Mouse (Mus musculus) midbrain, embryonic 13.5 days (tissue): ENCODE measurements around the gene Tex52. TPM values are rescaled to one million over a fixed set of nuclear protein-coding genes. Genes with fewer than 3 reads are reported as not detected.

Experiments
- ATAC-seq: fragments of 200-750 bp; cut with Nextera tagmentation; 2 replicates; pipeline ENCODE4 v1.8.0; 2017; ENCODE audit warnings: mild to moderate bottlenecking, moderate TSS enrichment, moderate library complexity
- H3K27ac ChIP-seq: fragments of 300-500 bp; sonication (generic); 2 replicates; pipeline ENCODE4 v1.5.1; 2015; ENCODE audit warnings: inconsistent platforms, mild to moderate bottlenecking, moderate library complexity
- H3K27me3 ChIP-seq: fragments of 300-500 bp; sonication (generic); 2 replicates; pipeline ENCODE4 v1.6.1; 2015; ENCODE audit warnings: mild to moderate bottlenecking, inconsistent platforms
- H3K36me3 ChIP-seq: fragments of 300-500 bp; sonication (generic); 2 replicates; pipeline ENCODE4 v1.6.1; 2015; ENCODE audit warnings: mild to moderate bottlenecking, inconsistent platforms
- H3K4me1 ChIP-seq: fragments of 300-500 bp; sonication (generic); replicated peaks from 2 replicates; pipeline ENCODE4 v1.6.1; 2015; ENCODE audit warnings: inconsistent platforms
- H3K4me2 ChIP-seq: fragments of 300-500 bp; sonication (generic); replicated peaks from 2 replicates; pipeline ENCODE4 v1.6.1; 2015; ENCODE audit warnings: moderate library complexity, mild to moderate bottlenecking, inconsistent platforms
- H3K4me3 ChIP-seq: fragments of 300-500 bp; sonication (generic); replicated peaks from 2 replicates; pipeline ENCODE4 v1.5.1; 2015; ENCODE audit warnings: mild to moderate bottlenecking, inconsistent platforms
- H3K9ac ChIP-seq: fragments of 300-500 bp; sonication (generic); replicated peaks from 2 replicates; pipeline ENCODE4 v1.6.1; 2015; ENCODE audit warnings: mild to moderate bottlenecking, inconsistent platforms
- H3K9me3 ChIP-seq: fragments of 300-500 bp; sonication (generic); 2 replicates; pipeline ENCODE4 v1.6.1; 2016; ENCODE audit warnings: mild to moderate bottlenecking, inconsistent platforms
- WGBS: fragments of 180-500 bp; shearing (Covaris S2); methylation state at CpG from one replicate; pipeline ENCODE4 v1.1.7; 2015; 5-methylcytosine and 5-hydroxymethylcytosine counted together
- polyA plus RNA-seq: library from polyadenylated mRNA; unstranded; fragments of >200 nt; fragmentation: Nextera tagmentation; extraction: Ambion mirVana; gene quantifications from 2 replicates; pipeline ENCODE4 v1.2.1, GENCODE M21; 2015

Gene Tex52
- polyA plus RNA-seq, 1 experiment from 2014 or later: 0.63 TPM

DNA sequence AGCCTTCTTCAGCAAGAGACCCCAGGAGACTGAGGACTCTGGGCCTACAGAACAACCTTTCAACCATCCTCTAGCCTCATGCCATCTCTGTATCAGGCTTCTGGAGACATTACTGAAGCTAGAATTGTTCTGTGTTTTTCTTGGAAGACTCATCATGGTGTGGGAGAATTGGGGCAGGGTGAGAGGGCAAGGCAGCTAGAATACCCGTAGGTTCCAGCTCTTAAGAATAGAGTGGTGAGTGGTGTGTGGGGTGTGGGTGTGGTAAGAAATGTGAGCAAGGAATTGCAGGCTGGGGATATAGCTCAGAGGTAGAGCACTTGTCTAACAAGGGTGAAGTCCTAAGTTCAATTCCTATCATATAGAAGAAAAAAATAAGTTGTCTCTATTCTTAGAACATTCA is 9.8 kb downstream of the Tex52 start:
- no peak for ATAC-seq
- H3K4me2 ChIP-seq: no peak overlapping the region
- H3K4me3 ChIP-seq: no peak overlapping the region
- no peaks in the 10 kb centered on the region for H3K9me3 ChIP-seq
- H3K4me1 ChIP-seq: no peaks in the 10 kb centered on the region
- no peak overlapping the region for H3K9ac ChIP-seq
- no peak overlapping the region for H3K27ac ChIP-seq
- no peaks in the 10 kb centered on the region for H3K27me3 ChIP-seq
- no peaks in the 10 kb centered on the region for H3K36me3 ChIP-seq
- WGBS: 96% methylated on average over 1 of the region's 1 CpGs

DNA sequence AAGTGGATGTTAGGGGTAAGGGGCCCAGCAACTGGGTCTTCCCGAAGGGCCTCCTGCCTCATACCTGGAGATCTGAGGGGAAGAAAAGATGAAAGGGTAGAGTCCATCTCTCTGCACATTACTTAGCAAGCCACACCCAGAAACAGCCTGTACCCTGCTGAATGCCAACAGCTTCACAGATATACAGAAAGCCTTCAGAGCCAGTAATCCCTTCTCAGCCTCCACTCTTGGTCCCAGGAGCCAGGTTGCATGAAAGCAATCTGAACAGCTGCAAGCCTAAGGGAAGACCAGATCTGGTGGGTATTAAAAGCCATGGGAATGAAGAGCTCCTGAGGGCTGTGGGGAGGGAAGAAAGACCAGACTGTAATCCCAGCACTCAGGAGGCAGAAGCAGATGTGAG is 13.9 kb downstream of the Tex52 start:
- Histone ChIP-seq H3K4me2 (no peak overlapping the region), H3K4me1 (no peaks in the 10 kb centered on the region), H3K27me3 (no peaks in the 10 kb centered on the region), H3K9ac (no peak overlapping the region), H3K4me3 (no peak overlapping the region), H3K36me3 (no peaks in the 10 kb centered on the region), H3K9me3 (no peaks in the 10 kb centered on the region), H3K27ac (no peak overlapping the region)
- 93% methylated on average over 1 of the region's 1 CpGs for WGBS
- ATAC-seq: no peak

DNA sequence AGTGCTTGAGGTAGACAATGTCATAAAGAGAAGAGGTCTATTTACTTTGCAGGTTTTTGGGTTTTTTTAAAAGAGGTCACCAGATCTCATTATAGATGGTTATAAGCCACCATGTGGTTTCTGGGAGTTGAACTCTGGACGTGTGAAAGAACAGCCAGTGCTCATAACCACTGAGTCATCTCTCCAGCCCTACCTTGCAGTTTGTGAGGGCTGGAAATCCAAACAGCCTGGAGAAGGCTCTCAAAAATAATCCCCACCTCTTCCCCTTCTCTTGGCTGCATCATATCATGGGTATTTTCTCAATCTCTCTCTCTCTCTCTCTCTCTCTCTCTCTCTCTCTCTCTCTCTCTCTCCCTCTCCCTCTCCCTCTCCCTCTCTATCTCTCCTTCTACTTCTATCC is 15.4 kb downstream of the Tex52 start:
- Histone ChIP-seq H3K4me2 (no peak overlapping the region), H3K27ac (no peak overlapping the region), H3K4me1 (no peaks in the 10 kb centered on the region), H3K4me3 (no peak overlapping the region), H3K36me3 (no peaks in the 10 kb centered on the region), H3K27me3 (no peaks in the 10 kb centered on the region), H3K9me3 (no peaks in the 10 kb centered on the region), H3K9ac (no peak overlapping the region)
- WGBS: 64% methylated on average over 1 of the region's 1 CpGs
- ATAC-seq: no peak

DNA sequence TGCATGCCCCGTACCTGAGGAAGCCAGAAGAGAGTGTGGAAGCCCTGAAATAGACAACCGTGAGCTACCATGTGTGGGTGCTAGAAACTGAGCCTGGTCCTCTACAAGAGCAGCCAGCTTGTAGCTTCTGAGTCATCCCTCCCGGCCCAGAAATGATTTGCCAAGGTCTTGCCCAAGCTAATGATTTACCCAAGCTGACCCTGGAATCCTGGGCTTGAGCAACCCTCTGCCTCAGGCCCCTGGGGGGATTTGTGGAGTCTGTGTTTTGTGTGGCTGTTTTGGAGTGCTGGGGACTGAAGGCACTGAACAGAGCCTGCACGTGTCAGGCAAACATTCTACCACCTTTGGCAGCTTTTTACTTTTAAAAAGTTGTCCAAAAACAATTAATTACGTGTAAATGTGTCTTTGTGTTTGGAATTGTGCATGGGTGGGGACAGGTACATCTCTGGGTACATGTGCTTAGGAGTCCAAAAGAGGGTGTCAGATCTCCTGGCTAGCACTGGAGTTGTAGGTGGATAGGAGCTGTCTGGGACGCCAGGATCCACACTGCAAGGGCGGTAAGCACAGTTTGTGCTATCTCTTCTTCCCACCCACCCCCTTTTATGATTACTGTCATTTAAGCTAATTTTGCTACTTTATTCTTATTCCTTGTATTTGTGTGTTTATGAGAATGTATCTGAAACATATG is 22.5 kb downstream of the Tex52 start:
- H3K4me3 ChIP-seq: no peak overlapping the region
- H3K36me3 ChIP-seq: no peaks in the 10 kb centered on the region
- no peaks in the 10 kb centered on the region for H3K9me3 ChIP-seq
- no peak overlapping the region for H3K9ac ChIP-seq
- 85% methylated on average over 7 of the region's 7 CpGs for WGBS
- H3K27ac ChIP-seq: no peak overlapping the region
- no peak for ATAC-seq
- H3K27me3 ChIP-seq: no peaks in the 10 kb centered on the region
- no peak overlapping the region for H3K4me2 ChIP-seq
- peaks cover 20% of the 10 kb centered on the region for H3K4me1 ChIP-seq

DNA sequence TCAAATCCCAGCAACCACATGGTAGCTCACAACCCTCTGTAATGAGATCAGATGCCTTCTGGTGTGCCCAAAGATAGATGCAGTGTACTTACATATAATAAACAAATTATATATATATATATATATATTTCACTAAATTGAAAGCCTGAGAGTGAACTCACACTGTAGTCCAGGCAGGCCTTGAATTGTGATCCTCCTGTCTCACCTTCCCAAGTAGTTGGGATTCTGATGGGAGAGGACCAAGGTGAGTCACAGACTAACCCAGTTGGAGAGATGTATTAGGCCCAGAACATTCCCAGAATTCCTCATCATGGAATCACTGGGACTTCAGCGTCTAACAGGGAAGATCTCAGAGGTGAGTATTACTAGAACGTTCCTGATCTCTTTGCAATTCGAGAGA is 23.7 kb downstream of the Tex52 start, which contains the start of gene Nrip2:
Gene Nrip2 (plus strand): TSS at position 301 of the 400 bp plus-strand sequence.
- H3K27me3 ChIP-seq: no peaks in the 10 kb centered on the region
- no peaks in the 10 kb centered on the region for H3K9me3 ChIP-seq
- no peak for ATAC-seq

DNA sequence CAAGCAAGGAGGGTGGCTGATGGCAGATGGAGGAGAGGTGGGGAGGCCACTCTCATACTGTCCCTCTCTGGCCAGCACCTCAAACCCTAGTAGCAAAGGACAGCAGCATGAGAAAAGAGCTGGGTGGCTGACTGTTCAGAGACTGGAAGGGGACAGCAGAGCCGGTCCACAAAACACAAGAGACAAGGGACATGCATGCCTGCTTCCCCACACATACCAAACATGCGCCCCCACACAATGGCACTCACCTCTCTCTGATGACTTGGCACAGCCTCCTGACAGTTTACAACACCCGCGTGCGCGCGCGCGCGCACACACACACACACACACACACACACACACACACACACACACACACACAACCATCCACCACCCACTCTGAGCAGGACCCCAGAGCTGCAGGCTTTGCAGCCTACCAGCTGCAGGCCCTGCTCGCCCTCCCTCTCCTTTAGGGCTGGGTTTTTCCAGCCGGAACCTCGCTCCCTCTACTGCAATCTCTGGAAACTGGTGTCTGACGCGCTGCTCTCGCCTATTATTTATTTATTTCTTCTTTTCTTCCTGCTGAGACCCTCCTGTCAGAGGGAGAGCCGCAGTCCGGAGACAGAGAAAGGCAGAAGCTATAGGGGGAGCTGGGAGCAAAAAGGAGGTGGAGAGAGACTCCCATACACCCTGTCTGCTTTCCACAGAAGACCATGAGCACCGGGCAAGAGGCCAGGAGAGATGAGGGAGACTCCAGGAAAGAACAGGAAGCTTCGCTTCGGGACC is 24.3 kb downstream of the Tex52 start:
- H3K4me3 ChIP-seq: peak overlapping the region; percentile 26
- no peaks in the 10 kb centered on the region for H3K9me3 ChIP-seq
- H3K9ac ChIP-seq: peak overlapping the region; percentile 52
- peaks cover 20% of the 10 kb centered on the region for H3K4me1 ChIP-seq
- peak; percentile 91 for ATAC-seq
- WGBS: 32% methylated on average over 17 of the region's 21 CpGs
- H3K27ac ChIP-seq: peak overlapping the region; percentile 65
- H3K4me2 ChIP-seq: peak overlapping the region; percentile 43
- no peaks in the 10 kb centered on the region for H3K27me3 ChIP-seq
- H3K36me3 ChIP-seq: 0 out of 2 replicates have a peak, but pooled peaks cover 2% of the 10 kb centered on the region

More for the DNA sequence above, 23.7 kb downstream of the Tex52 start, which contains the start of gene Nrip2:
- Histone ChIP-seq H3K4me1 (peaks cover 20% of the 10 kb centered on the region), H3K27ac (peak within 1 kb of the TSS; percentile 65), H3K4me3 (peak within 1 kb of the TSS; percentile 26), H3K4me2 (peak within 1 kb of the TSS; percentile 43), H3K9ac (peak within 1 kb of the TSS; percentile 52), H3K36me3 (no peaks in the 10 kb centered on the region)
- WGBS: 82% methylated on average over 3 of the region's 3 CpGs

DNA sequence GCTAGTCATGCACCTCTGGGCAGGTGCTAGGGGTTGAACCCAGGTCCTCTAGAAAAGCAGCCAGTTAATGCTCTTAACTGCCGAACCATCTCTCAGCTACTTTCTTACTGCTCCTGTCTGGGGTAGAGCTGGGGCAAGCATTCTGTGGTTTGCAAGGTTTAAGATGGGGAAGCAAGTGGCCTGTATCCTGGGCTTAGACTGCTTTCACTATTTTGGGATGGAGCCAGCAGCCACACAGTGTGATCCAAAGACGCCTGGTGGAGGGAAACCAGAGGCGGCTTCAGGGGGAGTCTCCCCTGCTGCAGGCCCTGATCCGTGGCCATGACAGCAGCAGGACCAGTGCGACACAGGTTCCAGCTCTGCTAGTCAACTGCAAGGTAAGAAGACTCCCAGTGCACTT is 29.5 kb downstream of the Tex52 start:
- Histone ChIP-seq H3K27me3 (no peaks in the 10 kb centered on the region), H3K27ac (no peak overlapping the region), H3K9ac (no peak overlapping the region), H3K36me3 (peaks cover 45% of the 10 kb centered on the region), H3K4me2 (no peak overlapping the region), H3K9me3 (no peaks in the 10 kb centered on the region), H3K4me1 (peaks cover 15% of the 10 kb centered on the region; the same call in 1 of the 2 replicates), H3K4me3 (no peak overlapping the region)
- WGBS: 69% methylated on average over 5 of the region's 5 CpGs
- no peak for ATAC-seq

DNA sequence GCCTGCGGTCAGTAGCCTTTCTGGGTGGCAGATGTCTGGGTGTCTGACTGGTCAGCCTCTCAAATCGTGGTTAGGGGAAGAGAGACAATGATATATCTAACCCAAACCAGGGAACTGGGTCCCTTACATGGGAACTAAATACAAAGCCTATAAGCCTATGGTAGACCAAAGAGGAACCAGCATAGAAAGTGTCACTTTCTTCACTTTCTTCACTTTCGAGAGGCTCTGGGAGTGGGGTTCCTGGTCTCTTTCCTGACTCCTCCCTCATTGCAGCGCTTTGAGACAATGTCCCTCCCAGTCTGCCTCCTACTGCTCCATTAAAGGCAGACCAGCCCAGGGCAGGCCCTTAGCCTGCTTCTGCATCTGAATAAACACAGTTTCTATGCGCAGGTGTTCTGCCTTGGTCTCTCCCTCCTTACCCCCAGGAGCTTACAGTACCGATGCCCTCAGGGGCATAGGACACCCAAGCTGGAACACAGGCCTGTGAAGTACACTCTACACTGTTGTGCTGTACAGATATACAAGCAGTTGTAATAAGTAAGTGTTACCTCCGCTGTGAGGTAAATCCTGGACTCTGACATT is 33.4 kb downstream of the Tex52 start:
- Histone ChIP-seq H3K4me2 (no peak overlapping the region), H3K9ac (no peak overlapping the region), H3K4me3 (no peak overlapping the region), H3K4me1 (no peaks in the 10 kb centered on the region), H3K27me3 (no peaks in the 10 kb centered on the region), H3K27ac (no peak overlapping the region), H3K36me3 (peaks cover 81% of the 10 kb centered on the region), H3K9me3 (no peaks in the 10 kb centered on the region)
- 91% methylated on average over 7 of the region's 7 CpGs for WGBS
- ATAC-seq: no peak

DNA sequence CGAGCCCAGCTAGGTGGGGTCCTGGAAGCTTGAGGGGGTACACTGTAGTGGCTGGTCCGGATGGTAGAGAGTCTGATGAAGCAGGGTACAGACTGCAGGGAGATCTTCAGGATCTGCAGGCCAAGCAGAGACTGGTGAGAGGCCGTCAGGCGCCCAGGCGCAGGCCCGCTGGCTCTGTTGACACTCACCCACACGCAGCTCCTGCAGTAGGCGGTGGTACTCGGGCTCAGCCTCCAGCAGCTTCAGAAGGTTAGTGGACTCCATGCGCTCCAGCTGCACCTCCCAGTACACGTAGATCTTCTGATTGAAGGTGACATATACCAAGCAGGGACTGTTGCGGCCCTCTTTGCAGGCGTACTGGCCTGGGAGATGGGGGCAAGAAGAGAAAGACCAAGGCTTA is 35.0 kb downstream of the Tex52 start:
- Histone ChIP-seq H3K27me3 (no peaks in the 10 kb centered on the region), H3K4me2 (no peak overlapping the region), H3K9me3 (no peaks in the 10 kb centered on the region), H3K27ac (no peak overlapping the region), H3K4me1 (no peaks in the 10 kb centered on the region), H3K4me3 (no peak overlapping the region), H3K36me3 (peaks cover 83% of the 10 kb centered on the region), H3K9ac (no peak overlapping the region)
- 0 out of 2 replicates have a peak, but pooled peaks have one; percentile 7 for ATAC-seq
- 95% methylated on average over 13 of the region's 13 CpGs for WGBS

DNA sequence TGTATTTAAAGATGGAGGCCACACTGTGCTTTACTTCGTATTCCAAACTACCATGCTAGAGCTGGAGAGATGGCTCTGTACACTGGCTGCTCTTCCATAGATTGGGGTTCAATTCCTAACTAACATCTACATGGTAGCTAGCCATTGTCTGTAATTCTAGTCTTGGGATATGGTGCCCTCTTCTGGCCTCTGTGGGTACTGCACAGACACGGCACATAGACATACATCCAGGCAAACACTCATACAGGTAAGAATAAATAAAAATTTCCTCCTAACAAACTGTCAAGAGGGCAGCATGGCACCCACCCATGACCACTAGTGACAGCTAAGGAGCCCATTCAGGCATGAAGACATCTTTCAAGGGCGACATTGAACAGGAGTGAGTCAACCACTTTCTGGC is 35.9 kb downstream of the Tex52 start:
- Histone ChIP-seq H3K9ac (no peak overlapping the region), H3K4me1 (0 out of 2 replicates have a peak, but pooled peaks cover 3% of the 10 kb centered on the region), H3K27ac (no peak overlapping the region), H3K4me3 (no peak overlapping the region), H3K9me3 (no peaks in the 10 kb centered on the region), H3K4me2 (no peak overlapping the region), H3K27me3 (no peaks in the 10 kb centered on the region), H3K36me3 (peaks cover 86% of the 10 kb centered on the region)
- peak; percentile 56 for ATAC-seq
- WGBS: 15% methylated on average over 3 of the region's 3 CpGs

DNA sequence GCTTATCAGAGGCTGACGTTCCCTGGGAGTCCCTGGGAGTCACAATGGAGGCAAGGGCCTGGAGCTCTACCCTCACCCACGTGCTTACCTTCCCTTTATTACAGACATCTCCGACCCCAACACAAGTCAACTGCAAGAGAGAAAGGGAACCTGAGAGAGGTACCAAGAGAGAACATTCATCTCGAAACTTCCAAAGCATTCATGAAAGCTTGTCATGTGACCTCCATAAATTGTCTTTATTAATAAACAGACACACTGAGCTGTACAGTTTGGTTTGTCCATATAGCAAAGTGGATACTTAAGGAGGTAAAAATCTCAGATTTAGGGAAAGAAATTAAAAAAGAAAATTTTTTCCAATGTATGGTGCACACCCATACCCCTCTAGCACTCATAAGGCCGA is 40.9 kb downstream of the Tex52 start:
- ATAC-seq: no peak
- no peak overlapping the region for H3K27ac ChIP-seq
- H3K36me3 ChIP-seq: peaks cover 49% of the 10 kb centered on the region
- 0 out of 2 replicates have a peak, but pooled peaks cover 3% of the 10 kb centered on the region for H3K4me1 ChIP-seq
- 88% methylated on average over 5 of the region's 5 CpGs for WGBS
- H3K9ac ChIP-seq: no peak overlapping the region
- no peaks in the 10 kb centered on the region for H3K9me3 ChIP-seq
- H3K4me2 ChIP-seq: no peak overlapping the region
- no peak overlapping the region for H3K4me3 ChIP-seq
- H3K27me3 ChIP-seq: no peaks in the 10 kb centered on the region

DNA sequence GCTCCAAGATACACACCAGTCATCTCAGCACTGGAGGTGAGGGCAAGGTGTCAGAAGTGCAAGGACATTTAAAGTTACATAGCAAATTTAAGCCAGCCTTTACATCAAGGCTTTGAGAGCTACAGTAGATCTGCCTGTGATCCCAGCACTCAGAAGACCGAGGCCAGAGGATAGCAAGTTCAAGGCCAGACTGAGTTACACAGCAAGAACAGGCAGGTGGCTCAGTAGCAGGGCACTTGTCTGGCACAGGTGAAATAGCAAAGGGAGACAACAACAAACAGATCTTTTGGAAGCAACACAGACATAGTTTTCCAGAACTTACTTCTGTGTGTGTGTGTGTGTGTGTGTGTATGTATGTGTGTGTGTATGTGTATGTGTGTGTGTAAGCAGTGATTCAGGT is 42.8 kb downstream of the Tex52 start:
- H3K4me2 ChIP-seq: no peak overlapping the region

More for the DNA sequence above, 42.8 kb downstream of the Tex52 start:
- H3K9ac ChIP-seq: no peak overlapping the region
- no peak overlapping the region for H3K4me3 ChIP-seq
- peaks cover 30% of the 10 kb centered on the region for H3K36me3 ChIP-seq
- no peak overlapping the region for H3K27ac ChIP-seq
- H3K4me1 ChIP-seq: peaks cover 10% of the 10 kb centered on the region
- no peak for ATAC-seq
- H3K27me3 ChIP-seq: no peaks in the 10 kb centered on the region
- H3K9me3 ChIP-seq: no peaks in the 10 kb centered on the region
- whole genome bisulfite sequencing: 86% methylated on average over 1 of the region's 1 CpGs
